Mouse (Mus musculus): ENCODE results near the gene Chchd4.
A peak's percentile ranks its signal among the peaks of the same experiment; 100 is the strongest.

DNA sequence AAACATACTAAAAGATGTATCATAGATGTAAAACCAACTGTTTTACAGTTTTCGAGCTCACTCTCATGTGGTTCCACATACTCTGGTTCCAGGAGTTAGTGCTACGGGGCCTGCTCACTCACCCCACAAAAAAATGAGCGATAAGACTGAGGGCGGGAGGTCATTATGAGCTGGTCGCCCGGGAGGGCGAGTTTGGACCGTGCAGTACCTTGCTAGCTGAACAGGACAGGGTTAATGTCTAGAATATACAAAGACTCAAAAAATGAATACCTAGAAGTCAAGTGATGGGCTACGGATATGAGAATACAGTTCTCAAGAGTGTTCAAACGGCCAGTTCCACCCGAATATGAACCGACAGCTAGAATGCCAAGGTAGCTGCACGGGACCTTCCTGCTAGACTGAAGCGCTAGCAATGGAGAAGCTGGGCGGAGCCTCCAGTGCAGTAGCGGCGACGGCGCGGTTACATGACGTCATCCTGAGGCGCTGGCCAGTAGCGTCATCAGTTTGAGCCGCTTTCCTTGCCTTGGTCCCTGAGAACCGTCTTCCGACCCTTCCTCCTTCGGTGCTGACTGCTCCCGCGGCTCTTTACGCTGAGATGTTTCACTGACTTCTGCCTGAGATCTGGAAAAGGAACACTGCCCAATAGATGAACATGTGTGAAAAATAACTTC lies 32.7 kb downstream of the Chchd4 start:
- TF ChIP-seq CTCF (IDR thresholded peaks at IDR 0.05; ENCODE audit: extremely low read depth, insufficient read depth, low read length) (no peak), POLR2A (IDR thresholded peaks at IDR 0.05; ENCODE audit: extremely low read depth, insufficient read depth, low read length) (peak; percentile 99)
